Mouse (Mus musculus) hindbrain, embryonic 15.5 days (tissue): Measurements from ENCODE around the gene Isg20l2. TPM values are rescaled to one million over a fixed set of nuclear protein-coding genes. Genes with fewer than 3 reads are reported as not detected.

Source experiments
- polyA plus RNA-seq: library from polyadenylated mRNA; unstranded; fragments of >200 nt; fragmentation: Nextera tagmentation; extraction: Ambion mirVana; gene quantifications from 2 replicates; pipeline ENCODE4 v1.2.1, GENCODE M21; 2015

The Isg20l2 gene
- polyA plus RNA-seq, 1 experiment from 2014 or later = 30.7 TPM

Other genes starting within 250 kb of the Isg20l2 start
- gene Lrrc71, start 181.7 kb upstream of the Isg20l2 start, polyA plus RNA-seq = 0.39 and 0.49 TPM in 2 replicates
- 6.6 and 17.2 TPM in 2 replicates for gene Ntrk1, start 135.2 kb upstream of the Isg20l2 start, polyA plus RNA-seq
- 0.67 and 1.2 TPM in 2 replicates for gene Insrr, start 133.4 kb upstream of the Isg20l2 start, polyA plus RNA-seq
- 10.3 and 10.9 TPM in 2 replicates for gene Pear1, start 106.0 kb upstream of the Isg20l2 start, polyA plus RNA-seq
- gene Sh2d2a, start 83.6 kb upstream of the Isg20l2 start, polyA plus RNA-seq = 0.05 TPM in 1 of 2 replicates, not detected in the other
- 15.6 and 18.5 TPM in 2 replicates for gene Prcc, start 44.7 kb upstream of the Isg20l2 start, polyA plus RNA-seq
- gene Hdgf, start 24.0 kb upstream of the Isg20l2 start, polyA plus RNA-seq = 170 and 183 TPM in 2 replicates
- gene Mrpl24, start 10.8 kb upstream of the Isg20l2 start, polyA plus RNA-seq = 48.6 and 56.2 TPM in 2 replicates
- gene Rrnad1, start 403 bp downstream of the Isg20l2 start, polyA plus RNA-seq = 20.1 and 20.3 TPM in 2 replicates
- gene Crabp2, start 18.4 kb downstream of the Isg20l2 start, polyA plus RNA-seq = 50.7 and 74.7 TPM in 2 replicates
- gene Nes, start 40.8 kb downstream of the Isg20l2 start, polyA plus RNA-seq = 31.8 and 42.1 TPM in 2 replicates
- gene Bcan, start 69.9 kb downstream of the Isg20l2 start, polyA plus RNA-seq = 107 and 112 TPM in 2 replicates
- 0.87 and 0.95 TPM in 2 replicates for gene Hapln2, start 97.3 kb downstream of the Isg20l2 start, polyA plus RNA-seq
- 36.0 and 36.5 TPM in 2 replicates for gene Gpatch4, start 112.8 kb downstream of the Isg20l2 start, polyA plus RNA-seq
- gene Naxe, start 128.2 kb downstream of the Isg20l2 start, polyA plus RNA-seq = 153 and 158 TPM in 2 replicates
- not detected in 2 replicates for gene Ttc24, start 148.0 kb downstream of the Isg20l2 start, polyA plus RNA-seq
- 3.4 and 4.4 TPM in 2 replicates for gene Iqgap3, start 151.7 kb downstream of the Isg20l2 start, polyA plus RNA-seq
- 19.2 and 23.9 TPM in 2 replicates for gene Mef2d, start 212.1 kb downstream of the Isg20l2 start, polyA plus RNA-seq